Mouse (Mus musculus) neural tube, embryonic 13.5 days (tissue): ENCODE data around the gene Ctrc. TPM values are rescaled to one million over a fixed set of nuclear protein-coding genes. Genes with fewer than 3 reads are reported as not detected.

Experiments
- ATAC-seq: fragments of 200-750 bp; cut with Nextera tagmentation; 2 replicates; pipeline ENCODE4 v1.8.0; 2017; ENCODE audit warnings: low read depth, mild to moderate bottlenecking, moderate TSS enrichment, moderate library complexity
- H3K27ac ChIP-seq: fragments of 300-500 bp; sonication (generic); replicated peaks from 2 replicates; pipeline ENCODE4 v1.5.1; 2015; ENCODE audit warnings: moderate library complexity, mild to moderate bottlenecking, inconsistent platforms
- H3K27me3 ChIP-seq: fragments of 300-500 bp; sonication (generic); 2 replicates; pipeline ENCODE4 v1.6.1; 2015; ENCODE audit warnings: mild to moderate bottlenecking, inconsistent platforms
- H3K36me3 ChIP-seq: fragments of 300-500 bp; sonication (generic); 2 replicates; pipeline ENCODE4 v1.6.1; 2015; ENCODE audit warnings: mild to moderate bottlenecking, inconsistent platforms
- H3K4me1 ChIP-seq: fragments of 300-500 bp; sonication (generic); replicated peaks from 2 replicates; pipeline ENCODE4 v1.6.1; 2015; ENCODE audit warnings: inconsistent platforms
- H3K4me2 ChIP-seq: fragments of 300-500 bp; sonication (generic); 2 replicates; pipeline ENCODE4 v1.6.1; 2015; ENCODE audit warnings: inconsistent platforms, mild to moderate bottlenecking, moderate library complexity
- H3K4me3 ChIP-seq: fragments of 300-500 bp; sonication (generic); 2 replicates; pipeline ENCODE4 v1.5.1; 2015; ENCODE audit warnings: mild to moderate bottlenecking, inconsistent platforms
- H3K9ac ChIP-seq: fragments of 300-500 bp; sonication (generic); 2 replicates; pipeline ENCODE4 v1.6.1; 2015; ENCODE audit warnings: moderate library complexity, mild to moderate bottlenecking, inconsistent platforms
- H3K9me3 ChIP-seq: fragments of 300-500 bp; sonication (generic); 2 replicates; pipeline ENCODE4 v1.6.1; 2016; ENCODE audit warnings: inconsistent platforms
- WGBS: fragments of 180-500 bp; shearing (Covaris S2); methylation state at CpG from one replicate; pipeline ENCODE4 v1.1.7; 2015; 5-methylcytosine and 5-hydroxymethylcytosine counted together
- polyA plus RNA-seq: library from polyadenylated mRNA; unstranded; fragments of >200 nt; fragmentation: Nextera tagmentation; extraction: Ambion mirVana; gene quantifications from 2 replicates; pipeline ENCODE4 v1.2.1, GENCODE M21; 2015

Ctrc gene
- polyA plus RNA-seq, 1 experiment from 2014 or later, result not detected

DNA sequence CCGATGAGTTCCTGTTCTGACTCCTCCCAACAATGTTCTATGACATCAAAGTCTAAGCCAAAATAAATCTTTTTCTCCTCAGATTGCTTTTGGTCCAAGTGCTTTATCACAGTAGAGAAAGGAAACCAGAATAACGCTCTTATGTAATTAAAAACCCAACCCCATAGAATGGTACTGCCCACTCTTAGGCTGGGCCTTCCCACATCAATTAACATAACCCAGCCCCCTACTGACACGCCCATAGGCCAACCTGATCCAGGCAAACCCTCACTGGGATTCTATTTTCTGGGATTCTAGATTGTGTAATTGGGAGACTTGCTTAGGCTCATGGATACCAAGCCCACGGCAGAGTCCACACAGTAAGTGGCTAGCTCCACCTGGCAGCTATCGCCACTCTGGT lies 18.8 kb upstream of the Ctrc start:
- WGBS, result 94% methylated on average over 5 of the region's 5 CpGs
- Histone ChIP-seq H3K27ac (no peak overlapping the region), H3K36me3 (peaks cover 22% of the 10 kb centered on the region), H3K4me2 (no peak overlapping the region), H3K9ac (no peak overlapping the region), H3K9me3 (no peaks in the 10 kb centered on the region), H3K4me3 (no peak overlapping the region), H3K4me1 (peaks cover 49% of the 10 kb centered on the region), H3K27me3 (no peaks in the 10 kb centered on the region)
- ATAC-seq, result no peak

DNA sequence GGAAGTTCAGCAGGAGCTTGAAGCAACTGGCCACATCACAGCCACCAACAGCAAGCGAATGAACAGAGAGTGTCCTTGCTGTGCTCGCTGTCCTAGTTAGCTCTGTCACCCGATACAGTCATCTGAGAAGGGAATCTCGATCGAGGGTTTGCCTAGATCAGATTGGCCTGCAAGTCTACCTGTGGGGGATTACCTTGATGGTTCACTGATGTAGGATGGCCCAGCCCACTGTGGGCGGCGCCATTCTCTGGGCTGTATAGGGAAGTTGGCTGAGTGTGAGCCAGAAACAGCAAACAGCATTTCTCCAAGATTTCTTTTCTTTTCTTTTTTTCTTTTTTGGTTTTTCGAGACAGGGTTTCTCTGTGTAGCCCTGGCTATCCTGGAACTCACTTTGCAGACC lies 18.3 kb upstream of the Ctrc start:
- H3K4me1 ChIP-seq, result peaks cover 44% of the 10 kb centered on the region
- no peaks in the 10 kb centered on the region for H3K27me3 ChIP-seq
- ATAC-seq, result no peak
- no peak overlapping the region for H3K27ac ChIP-seq
- 98% methylated on average over 8 of the region's 8 CpGs for WGBS
- peaks cover 27% of the 10 kb centered on the region for H3K36me3 ChIP-seq
- no peak overlapping the region for H3K4me2 ChIP-seq
- H3K9me3 ChIP-seq, result no peaks in the 10 kb centered on the region
- no peak overlapping the region for H3K4me3 ChIP-seq
- H3K9ac ChIP-seq, result no peak overlapping the region

DNA sequence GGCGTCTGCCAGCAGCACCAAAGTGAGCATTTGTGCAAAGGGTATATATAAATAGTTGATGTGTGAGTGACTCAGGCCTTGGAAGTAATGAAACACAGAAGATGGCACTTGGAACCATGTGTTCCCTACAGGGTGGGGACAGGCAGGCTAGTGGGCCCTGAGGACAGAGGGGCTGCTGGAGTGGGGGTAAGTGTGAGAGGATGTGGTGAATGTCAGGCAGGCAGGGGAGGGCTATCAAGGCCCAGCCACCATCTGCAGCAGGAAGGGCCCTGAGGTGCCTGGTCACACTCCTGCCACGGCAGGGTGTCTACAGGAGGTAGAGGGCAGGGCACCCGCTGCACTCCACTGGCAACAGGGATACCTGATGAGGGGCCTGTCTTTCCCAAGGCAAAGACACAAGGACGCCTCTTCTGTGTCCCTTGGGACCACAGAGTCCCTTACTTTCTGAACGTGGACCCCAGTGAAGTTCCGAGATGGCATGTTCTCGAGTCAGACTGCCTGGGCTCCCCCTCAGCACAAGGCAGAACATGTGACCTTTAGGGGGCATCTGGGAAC lies 17.6 kb upstream of the Ctrc start:
- peaks cover 31% of the 10 kb centered on the region for H3K36me3 ChIP-seq
- ATAC-seq, result no peak
- no peak overlapping the region for H3K27ac ChIP-seq
- no peaks in the 10 kb centered on the region for H3K27me3 ChIP-seq
- no peak overlapping the region for H3K4me3 ChIP-seq
- H3K9ac ChIP-seq, result peak overlapping the region; percentile 38; the same call in 1 of the 2 replicates
- H3K4me1 ChIP-seq, result peaks cover 39% of the 10 kb centered on the region
- H3K9me3 ChIP-seq, result no peaks in the 10 kb centered on the region
- H3K4me2 ChIP-seq, result no peak overlapping the region
- 86% methylated on average over 7 of the region's 7 CpGs for WGBS

DNA sequence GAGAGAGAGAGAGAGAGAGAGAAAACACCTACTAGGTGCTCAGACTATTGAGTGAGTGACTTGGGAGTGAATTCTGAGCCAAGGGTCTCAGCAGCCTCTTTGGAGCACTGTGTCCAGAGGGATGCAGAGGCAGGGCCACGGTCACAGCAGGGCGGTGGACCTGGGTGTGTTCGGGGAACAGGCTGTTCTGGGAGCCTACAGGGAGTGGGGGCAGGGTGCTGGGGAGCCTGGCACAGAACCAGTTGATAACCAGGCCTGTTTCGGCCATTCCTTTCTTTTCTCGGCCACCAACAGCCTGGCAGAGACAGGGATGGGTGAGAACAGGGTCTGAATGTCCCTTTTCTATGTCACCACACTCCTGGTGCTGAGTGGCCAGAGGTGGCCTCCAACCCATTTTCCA lies 16.7 kb upstream of the Ctrc start:
- Histone ChIP-seq H3K4me2 (no peak overlapping the region), H3K4me3 (no peak overlapping the region), H3K36me3 (peaks cover 32% of the 10 kb centered on the region), H3K9ac (no peak overlapping the region), H3K4me1 (peaks cover 32% of the 10 kb centered on the region), H3K27ac (no peak overlapping the region), H3K27me3 (no peaks in the 10 kb centered on the region), H3K9me3 (no peaks in the 10 kb centered on the region)
- WGBS, result 83% methylated on average over 5 of the region's 5 CpGs
- ATAC-seq, result no peak

DNA sequence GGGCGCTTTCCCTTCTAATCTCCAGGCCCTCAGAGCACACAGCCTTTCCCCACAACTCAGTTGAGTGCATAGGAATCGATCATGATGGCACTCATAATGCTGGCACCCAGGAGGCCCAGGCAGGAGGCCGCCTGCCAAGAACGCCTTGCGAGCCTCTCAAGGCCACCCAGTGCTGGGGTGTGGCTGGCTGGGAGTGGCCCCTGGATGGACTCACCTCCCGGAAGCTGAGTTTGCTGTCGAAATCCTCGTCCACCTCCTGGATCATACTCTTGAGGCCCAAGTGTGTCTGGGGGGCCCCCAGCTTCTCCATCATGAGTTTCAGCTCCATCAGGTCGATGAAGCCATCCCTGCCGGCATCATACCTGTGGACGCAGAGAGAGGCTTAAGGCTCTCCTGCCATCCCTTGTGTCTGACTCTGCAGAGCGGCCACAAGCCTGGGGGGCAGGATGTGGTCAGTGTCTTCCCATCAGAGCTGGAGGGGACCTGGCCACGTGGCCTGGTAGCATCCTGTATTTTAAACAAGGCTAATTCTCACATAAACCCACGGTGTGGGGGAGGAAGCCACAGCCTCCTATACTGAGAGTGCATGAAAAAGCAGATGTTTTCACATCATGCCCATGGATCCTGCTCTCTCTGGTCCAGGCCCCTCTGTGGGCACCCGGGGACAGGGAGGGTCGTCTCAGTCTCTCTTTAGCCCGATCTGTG lies 15.6 kb upstream of the Ctrc start:
- H3K4me2 ChIP-seq, result no peak overlapping the region
- ATAC-seq, result no peak
- no peaks in the 10 kb centered on the region for H3K9me3 ChIP-seq
- peaks cover 32% of the 10 kb centered on the region for H3K36me3 ChIP-seq
- H3K4me1 ChIP-seq, result peaks cover 24% of the 10 kb centered on the region
- H3K9ac ChIP-seq, result no peak overlapping the region
- no peak overlapping the region for H3K4me3 ChIP-seq
- H3K27me3 ChIP-seq, result no peaks in the 10 kb centered on the region
- WGBS, result 89% methylated on average over 17 of the region's 17 CpGs
- no peak overlapping the region for H3K27ac ChIP-seq

DNA sequence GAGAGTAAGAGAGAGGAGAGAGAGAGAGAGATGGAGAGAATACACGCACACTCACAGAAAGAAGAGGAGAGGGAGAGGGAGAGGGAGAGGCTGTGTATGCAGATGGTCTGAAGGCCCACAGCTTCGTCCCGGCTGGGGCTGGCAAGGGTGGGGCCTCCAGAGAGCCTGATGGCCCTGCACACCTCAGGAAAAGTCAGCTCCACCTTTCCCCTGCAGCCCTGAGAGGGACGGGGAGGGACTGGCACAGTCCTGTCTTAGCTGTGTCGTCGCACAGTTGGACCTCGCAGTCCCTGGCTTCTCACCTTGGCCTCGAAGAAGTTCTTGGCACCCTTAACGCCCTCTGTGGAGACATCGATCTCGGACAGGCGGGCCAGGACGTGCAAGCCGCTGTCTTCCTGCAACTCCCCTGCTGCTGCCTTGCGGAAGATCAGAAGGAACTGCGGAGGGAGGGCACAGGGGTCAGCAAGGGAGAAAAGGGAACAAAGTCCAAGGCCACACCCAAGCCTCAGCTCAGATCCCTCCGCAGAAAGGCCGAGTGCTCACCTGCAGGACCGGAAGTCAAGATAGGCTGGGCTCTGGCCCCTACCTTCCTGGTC lies 14.2 kb upstream of the Ctrc start:
- no peaks in the 10 kb centered on the region for H3K27me3 ChIP-seq
- no peak overlapping the region for H3K4me2 ChIP-seq
- no peaks in the 10 kb centered on the region for H3K9me3 ChIP-seq
- peaks cover 32% of the 10 kb centered on the region for H3K36me3 ChIP-seq
- H3K4me3 ChIP-seq, result no peak overlapping the region
- ATAC-seq, result no peak
- H3K27ac ChIP-seq, result no peak overlapping the region
- WGBS, result 73% methylated on average over 19 of the region's 19 CpGs
- H3K4me1 ChIP-seq, result peaks cover 10% of the 10 kb centered on the region; the same call in 1 of the 2 replicates
- H3K9ac ChIP-seq, result no peak overlapping the region

DNA sequence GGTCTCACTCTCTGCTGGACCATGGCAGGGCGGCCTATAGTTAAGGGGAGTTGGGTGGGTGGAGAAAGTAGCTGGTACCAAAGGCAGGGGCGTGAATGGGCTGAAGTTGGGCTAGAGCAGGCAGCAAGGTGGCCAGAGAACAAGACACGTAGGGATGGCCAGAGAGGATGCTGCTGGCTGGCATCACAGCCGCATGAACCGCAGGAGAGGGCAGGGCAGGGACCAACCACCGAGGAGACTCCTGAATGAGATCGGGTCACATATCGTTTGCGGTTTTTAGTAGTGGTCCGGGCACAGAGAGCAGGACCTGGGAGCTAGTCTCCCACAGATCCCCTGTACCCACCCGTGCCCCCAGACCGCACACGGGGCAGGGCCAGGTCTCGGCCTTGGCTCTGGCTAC lies 13.2 kb upstream of the Ctrc start:
- 92% methylated on average over 14 of the region's 14 CpGs for WGBS
- Histone ChIP-seq H3K36me3 (peaks cover 32% of the 10 kb centered on the region), H3K4me1 (peaks cover 10% of the 10 kb centered on the region; the same call in 1 of the 2 replicates)

DNA sequence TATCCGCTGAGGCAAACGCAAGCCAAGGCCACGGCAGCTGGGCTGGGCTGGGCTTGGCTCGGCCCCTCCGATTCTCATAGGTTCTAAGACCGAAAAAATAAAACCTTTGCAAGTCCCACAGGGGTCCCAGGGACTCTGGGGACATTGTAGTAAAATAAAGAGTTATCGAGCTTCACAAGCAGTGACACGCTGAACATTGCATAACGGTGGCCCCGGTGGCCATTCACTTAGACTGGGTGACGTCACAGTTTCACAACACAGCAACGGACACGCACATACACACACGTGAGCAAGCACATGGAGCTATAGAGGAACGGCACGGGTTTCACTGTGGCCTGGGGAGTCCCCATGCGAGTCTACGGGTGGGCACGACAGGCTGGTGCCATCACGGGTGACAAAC lies 12.3 kb upstream of the Ctrc start:
- no peak overlapping the region for H3K9ac ChIP-seq
- H3K9me3 ChIP-seq, result no peaks in the 10 kb centered on the region
- ATAC-seq, result no peak
- no peaks in the 10 kb centered on the region for H3K27me3 ChIP-seq
- no peak overlapping the region for H3K4me2 ChIP-seq
- peaks cover 6% of the 10 kb centered on the region; the same call in 1 of the 2 replicates for H3K4me1 ChIP-seq
- peaks cover 32% of the 10 kb centered on the region for H3K36me3 ChIP-seq
- WGBS, result 81% methylated on average over 20 of the region's 20 CpGs
- H3K4me3 ChIP-seq, result no peak overlapping the region
- H3K27ac ChIP-seq, result no peak overlapping the region

More for the DNA sequence above, 13.2 kb upstream of the Ctrc start:
- no peaks in the 10 kb centered on the region for H3K27me3 ChIP-seq
- H3K9me3 ChIP-seq, result no peaks in the 10 kb centered on the region
- no peak overlapping the region for H3K27ac ChIP-seq
- H3K4me3 ChIP-seq, result no peak overlapping the region
- H3K9ac ChIP-seq, result no peak overlapping the region
- no peak for ATAC-seq
- no peak overlapping the region for H3K4me2 ChIP-seq

DNA sequence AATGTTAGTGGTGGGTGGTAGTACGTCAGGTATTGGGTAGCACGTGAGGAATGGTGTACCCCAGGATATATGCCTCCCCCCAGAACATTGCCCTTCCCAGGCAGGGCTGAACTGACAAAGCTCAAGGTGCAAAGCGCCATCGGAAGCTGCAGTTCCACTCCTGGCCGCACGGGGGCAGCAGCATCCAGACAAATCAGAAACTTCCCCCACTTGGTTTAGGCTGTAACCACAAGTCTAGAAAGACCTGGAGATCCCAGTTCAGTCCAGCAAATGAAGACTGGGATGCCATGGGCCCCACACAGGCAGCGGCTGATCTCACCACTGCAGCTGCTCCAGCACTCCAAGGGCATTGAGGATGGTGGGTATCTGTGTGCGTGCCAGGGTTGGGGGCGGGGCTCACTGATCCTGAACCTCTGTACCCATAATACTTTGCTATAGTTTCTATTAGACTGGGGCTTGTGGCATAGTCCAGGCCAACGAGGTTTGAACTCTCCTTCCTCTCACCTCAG lies 11.3 kb upstream of the Ctrc start:
- ATAC-seq, result peak; percentile 70; the same call in 1 of the 2 replicates
- Histone ChIP-seq H3K4me1 (0 out of 2 replicates have a peak, but pooled peaks cover 3% of the 10 kb centered on the region), H3K36me3 (peaks cover 32% of the 10 kb centered on the region), H3K4me2 (no peak overlapping the region), H3K27ac (no peak overlapping the region), H3K4me3 (no peak overlapping the region), H3K27me3 (no peaks in the 10 kb centered on the region), H3K9ac (peak overlapping the region; percentile 47; the same call in 1 of the 2 replicates), H3K9me3 (no peaks in the 10 kb centered on the region)
- 20% methylated on average over 10 of the region's 10 CpGs for WGBS

DNA sequence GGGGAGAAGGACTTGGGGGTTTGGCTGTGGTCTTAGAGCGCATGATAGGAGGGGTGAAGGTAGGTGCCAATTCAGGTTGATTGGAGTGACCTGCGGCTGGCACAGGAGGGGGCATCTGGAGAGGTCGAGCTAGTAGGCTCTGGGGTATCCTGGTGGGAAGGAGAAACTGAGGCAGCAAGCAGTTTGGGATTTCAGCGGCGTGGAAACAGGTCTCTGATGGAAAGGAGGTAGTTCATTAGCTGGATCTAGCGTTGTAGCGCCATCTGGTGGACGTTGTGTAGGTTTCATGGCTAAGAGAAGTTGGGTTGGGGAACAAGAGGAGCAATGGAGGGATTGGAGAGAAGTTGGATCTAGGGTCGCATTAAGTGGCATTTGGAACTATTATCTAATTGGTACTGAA lies 7.3 kb upstream of the Ctrc start:
- WGBS, result 78% methylated on average over 9 of the region's 9 CpGs

DNA sequence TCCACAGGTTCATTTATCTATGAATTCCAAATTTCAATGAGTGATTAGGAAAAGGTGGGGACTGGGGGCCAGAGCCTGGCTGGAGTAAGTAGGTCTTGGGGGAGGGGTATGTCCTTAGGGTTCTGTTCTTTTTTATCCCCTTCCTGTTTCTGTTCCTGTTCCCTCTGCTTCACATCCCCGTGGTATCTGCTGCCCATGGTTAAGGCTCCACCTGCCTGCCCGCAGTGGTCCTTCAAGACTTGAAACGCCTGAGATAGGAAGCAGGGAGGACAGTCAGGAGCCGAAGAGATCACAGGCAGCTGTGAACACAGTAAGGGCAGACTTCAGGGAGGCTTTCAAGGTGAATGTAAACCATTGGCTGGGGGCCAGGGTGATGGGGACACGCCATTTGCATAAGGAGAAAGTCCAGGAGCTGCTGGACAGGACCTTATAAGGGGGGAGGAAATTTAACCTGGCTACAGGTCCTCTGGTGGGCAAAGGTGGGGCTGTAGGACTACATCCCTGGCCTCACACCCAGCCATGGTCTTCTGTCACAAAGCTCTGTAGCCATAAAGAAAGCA lies 11.5 kb downstream of the Ctrc start:
- Histone ChIP-seq H3K4me1 (no peaks in the 10 kb centered on the region), H3K9me3 (no peaks in the 10 kb centered on the region), H3K36me3 (no peaks in the 10 kb centered on the region), H3K27ac (no peak overlapping the region), H3K4me2 (no peak overlapping the region), H3K9ac (no peak overlapping the region), H3K27me3 (no peaks in the 10 kb centered on the region), H3K4me3 (no peak overlapping the region)
- no peak for ATAC-seq
- 76% methylated on average over 5 of the region's 5 CpGs for WGBS

More for the DNA sequence above, 7.3 kb upstream of the Ctrc start:
- Histone ChIP-seq H3K36me3 (no peaks in the 10 kb centered on the region), H3K27ac (no peak overlapping the region), H3K27me3 (no peaks in the 10 kb centered on the region), H3K4me2 (no peak overlapping the region), H3K9ac (no peak overlapping the region), H3K4me1 (0 out of 2 replicates have a peak, but pooled peaks cover 3% of the 10 kb centered on the region), H3K9me3 (no peaks in the 10 kb centered on the region), H3K4me3 (no peak overlapping the region)
- ATAC-seq, result no peak

DNA sequence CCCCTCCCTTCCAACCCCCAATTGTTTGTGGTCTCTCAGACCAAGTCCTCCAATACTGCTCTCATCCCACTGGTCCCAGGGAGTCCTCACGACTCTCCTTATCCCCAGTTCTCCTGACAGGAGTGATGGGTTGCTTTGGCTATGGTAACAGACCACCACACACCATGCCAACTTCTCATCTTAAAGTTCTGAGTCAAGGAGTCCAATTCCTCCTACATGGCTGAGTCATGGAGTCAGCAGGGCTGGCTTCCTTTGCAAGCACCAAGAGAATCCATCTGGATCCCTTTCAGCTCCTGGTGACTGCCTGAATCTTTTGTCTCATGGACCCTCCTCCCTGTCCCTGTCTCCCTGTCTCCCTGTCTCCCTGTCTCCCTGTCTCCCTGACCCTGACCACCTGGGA lies 12.2 kb downstream of the Ctrc start:
- no peaks in the 10 kb centered on the region for H3K27me3 ChIP-seq
- no peak overlapping the region for H3K9ac ChIP-seq
- no peak for ATAC-seq
- H3K4me2 ChIP-seq, result no peak overlapping the region
- 73% methylated on average over 1 of the region's 1 CpGs for WGBS
- H3K4me3 ChIP-seq, result no peak overlapping the region
- H3K36me3 ChIP-seq, result no peaks in the 10 kb centered on the region
- no peaks in the 10 kb centered on the region for H3K9me3 ChIP-seq
- no peaks in the 10 kb centered on the region for H3K4me1 ChIP-seq
- H3K27ac ChIP-seq, result no peak overlapping the region
